Mouse (Mus musculus) urinary bladder, postnatal 36 days (tissue): Measurements from ENCODE around the gene Kcnb1.
A peak's percentile ranks its signal among the peaks of the same experiment; 100 is the strongest.
"Not testable (repeated sequence)": the region's sequence is repeated elsewhere in the genome, so short reads cannot be mapped to it uniquely, and the experiment has no call there.

Experiments
- DNase-seq, 2 experiments: peaks; one replicate each; pipeline ENCODE4 v3.0.0; 2022; ENCODE audit warnings: low spot score in 2 of 2, mixed read lengths in 1 of 2

The Kcnb1 gene

GRCm38 (mm10) chr2:167204686-167205085 lies 14.7 kb upstream of the Kcnb1 start:
- DNase-seq, result not testable (repeated sequence)

GRCm38 (mm10) chr2:167203505-167204166 lies 13.7 kb upstream of the Kcnb1 start:
- DNase-seq, result no peak

- no peak for DNase-seq
These were observed 11.7 kb upstream of the Kcnb1 start for GRCm38 (mm10) chr2:167201463-167202291.

GRCm38 (mm10) chr2:167198660-167199427 lies 8.9 kb upstream of the Kcnb1 start:
- no peak for DNase-seq

GRCm38 (mm10) chr2:167193361-167193760 lies 3.4 kb upstream of the Kcnb1 start:
- DNase-seq, result no peak

GRCm38 (mm10) chr2:167189291-167190075 lies 472 bp downstream of the Kcnb1 start:
- DNase-seq, result no peak

- peak; percentile 71 to 85 for DNase-seq
These were observed 1.4 kb downstream of the Kcnb1 start for GRCm38 (mm10) chr2:167188315-167189207.

GRCm38 (mm10) chr2:167187119-167187518 lies 2.8 kb downstream of the Kcnb1 start:
- DNase-seq, result no peak

- no peak for DNase-seq
These were observed 3.4 kb downstream of the Kcnb1 start for GRCm38 (mm10) chr2:167186544-167186943.

- DNase-seq, result no peak
These were observed 4.0 kb downstream of the Kcnb1 start for GRCm38 (mm10) chr2:167186003-167186402.

GRCm38 (mm10) chr2:167185432-167185831 lies 4.5 kb downstream of the Kcnb1 start:
- no peak for DNase-seq

GRCm38 (mm10) chr2:167181662-167182389 lies 8.1 kb downstream of the Kcnb1 start:
- no peak for DNase-seq

GRCm38 (mm10) chr2:167181096-167181495 lies 8.9 kb downstream of the Kcnb1 start:
- no peak for DNase-seq

GRCm38 (mm10) chr2:167179301-167179700 lies 10.7 kb downstream of the Kcnb1 start:
- DNase-seq, result no peak

GRCm38 (mm10) chr2:167177231-167177641 lies 12.7 kb downstream of the Kcnb1 start:
- DNase-seq, result no peak

GRCm38 (mm10) chr2:167175284-167175683 lies 14.7 kb downstream of the Kcnb1 start:
- no peak for DNase-seq

GRCm38 (mm10) chr2:167173051-167173875 lies 16.7 kb downstream of the Kcnb1 start:
- peak; percentile 30 to 62 for DNase-seq

- no peak for DNase-seq
These were observed 22.3 kb downstream of the Kcnb1 start for GRCm38 (mm10) chr2:167167515-167168212.
